Mouse (Mus musculus) kidney, embryonic 14.5 days (tissue): ENCODE results near the gene Utp20. TPM values are rescaled to one million over a fixed set of nuclear protein-coding genes. Genes with fewer than 3 reads are reported as not detected.
A peak's percentile ranks its signal among the peaks of the same experiment; 100 is the strongest.

Source experiments
- ATAC-seq: fragments of 200-750 bp; cut with Nextera tagmentation; 2 replicates; pipeline ENCODE4 v1.8.0; 2017; ENCODE audit warnings: moderate number of reproducible peaks, mild to moderate bottlenecking, moderate TSS enrichment, moderate library complexity; ENCODE audit not compliant: low FRiP score, low TSS enrichment
- H3K27ac ChIP-seq: fragments of 300-500 bp; sonication (generic); 2 replicates; pipeline ENCODE4 v1.5.1; 2014; ENCODE audit warnings: low read depth, mild to moderate bottlenecking, low read length, moderate library complexity, mixed read lengths
- H3K27me3 ChIP-seq: fragments of 300-500 bp; sonication (generic); 2 replicates; pipeline ENCODE4 v1.6.1; 2014; ENCODE audit warnings: mild to moderate bottlenecking, low read length; ENCODE audit not compliant: control insufficient read depth, insufficient read depth
- H3K36me3 ChIP-seq: fragments of 300-500 bp; sonication (generic); 2 replicates; pipeline ENCODE4 v1.6.1; 2014; ENCODE audit warnings: low read length, mixed read lengths; ENCODE audit not compliant: control insufficient read depth, insufficient read depth
- H3K4me1 ChIP-seq: fragments of 300-500 bp; sonication (generic); 2 replicates; pipeline ENCODE4 v1.6.1; 2014; ENCODE audit warnings: low read length, mixed read lengths; ENCODE audit not compliant: control insufficient read depth, insufficient read depth
- H3K4me2 ChIP-seq: fragments of 300-500 bp; sonication (generic); replicated peaks from 2 replicates; pipeline ENCODE4 v1.6.1; 2014; ENCODE audit warnings: low read depth, mild to moderate bottlenecking, low read length
- H3K4me3 ChIP-seq: fragments of 300-500 bp; sonication (generic); 2 replicates; pipeline ENCODE4 v1.5.1; 2014; ENCODE audit warnings: mild to moderate bottlenecking, low read length
- H3K9ac ChIP-seq: fragments of 300-500 bp; sonication (generic); 2 replicates; pipeline ENCODE4 v1.6.1; 2014; ENCODE audit warnings: low read depth, mild to moderate bottlenecking, low read length, moderate library complexity
- H3K9me3 ChIP-seq: fragments of 300-500 bp; sonication (generic); 2 replicates; pipeline ENCODE4 v1.6.1; 2016; ENCODE audit warnings: low read length; ENCODE audit not compliant: control insufficient read depth
- WGBS: fragments of 180-500 bp; shearing (Covaris S2); extraction: QIAGEN DNeasy Blood & Tissue Kit; methylation state at CpG from one replicate; pipeline ENCODE4 v1.1.7; 2014; 5-methylcytosine and 5-hydroxymethylcytosine counted together
- polyA plus RNA-seq: library from polyadenylated mRNA; unstranded; fragments of >200 nt; fragmentation: Nextera tagmentation; extraction: Ambion mirVana; gene quantifications from 2 replicates; pipeline ENCODE4 v1.2.1, GENCODE M21; 2014

The Utp20 gene
- polyA plus RNA-seq, 1 experiment from 2014 or later, result 29.9 TPM

DNA sequence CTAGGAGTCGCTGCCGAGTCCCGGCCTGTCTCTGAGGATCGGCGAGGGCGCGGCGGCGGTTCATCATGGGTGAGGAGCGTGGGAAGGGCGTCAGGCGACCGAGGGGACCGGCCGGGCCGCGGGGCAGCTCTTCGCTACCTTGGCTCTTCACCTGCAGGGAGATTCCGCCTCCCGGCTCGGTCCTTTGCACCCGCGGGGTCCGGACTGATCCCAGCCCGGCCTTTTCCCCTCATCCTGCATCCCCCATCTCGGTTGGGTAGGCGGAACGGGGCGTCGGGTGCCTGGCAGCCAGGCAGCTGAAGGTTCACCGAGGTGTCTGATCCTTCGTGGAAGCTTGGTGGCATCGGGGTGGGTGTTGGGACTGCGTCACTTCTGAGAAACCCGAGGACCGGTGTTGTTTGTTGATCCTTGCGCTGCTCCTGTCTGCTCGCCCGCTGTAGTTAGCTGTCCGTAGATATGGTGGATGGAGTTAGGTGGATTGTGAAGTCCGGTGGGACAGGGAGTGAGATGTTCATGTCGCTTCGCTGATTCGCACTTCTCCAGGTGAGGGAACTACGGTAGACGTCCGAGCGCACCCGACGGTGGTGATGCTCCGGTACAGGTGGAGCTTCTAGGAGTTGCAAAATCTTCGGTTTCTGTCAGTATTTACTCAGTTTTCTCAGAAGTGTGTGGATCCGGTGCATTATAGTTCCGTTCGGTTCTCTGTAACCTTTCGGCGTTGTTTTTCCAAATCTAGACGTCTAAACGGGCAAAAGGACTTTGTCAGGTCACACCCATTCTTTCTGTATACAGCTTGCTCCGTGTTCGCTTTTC lies 94.9 kb downstream of the Utp20 start:
- H3K9me3 ChIP-seq, result no peaks in the 10 kb centered on the region
- H3K36me3 ChIP-seq, result peaks cover 6% of the 10 kb centered on the region; the same call in 1 of the 2 replicates
- H3K27ac ChIP-seq, result peak overlapping the region; percentile 80; the same call in 1 of the 2 replicates
- ATAC-seq, result peak; percentile 33
- no peaks in the 10 kb centered on the region for H3K27me3 ChIP-seq
- H3K9ac ChIP-seq, result peak overlapping the region; percentile 96
- no peaks in the 10 kb centered on the region for H3K4me1 ChIP-seq
- H3K4me3 ChIP-seq, result peak overlapping the region; percentile 97
- H3K4me2 ChIP-seq, result peak overlapping the region; percentile 91
- 3% methylated on average over 58 of the region's 61 CpGs for WGBS

- Histone ChIP-seq H3K4me2 (peak within 1 kb of the TSS; percentile 91), H3K27me3 (no peaks in the 10 kb centered on the region), H3K27ac (peak within 1 kb of the TSS; percentile 80), H3K4me3 (peak within 1 kb of the TSS; percentile 97), H3K4me1 (no peaks in the 10 kb centered on the region), H3K9me3 (no peaks in the 10 kb centered on the region), H3K9ac (peak within 1 kb of the TSS; percentile 96), H3K36me3 (no peaks in the 10 kb centered on the region; the same call in 1 of the 2 replicates)
- WGBS, result under 1% methylated on average over 65 of the region's 65 CpGs
- peak; percentile 95 for ATAC-seq
These were observed 95.8 kb downstream of the Utp20 start, which contains the start of gene Arl1 for GRCm38 (mm10) chr10:88730571-88731495. Arl1 (plus strand) TSS chr10:88730858.

- Histone ChIP-seq H3K36me3 (no peaks in the 10 kb centered on the region), H3K4me3 (no peak overlapping the region), H3K9ac (no peak overlapping the region), H3K4me1 (no peaks in the 10 kb centered on the region), H3K27ac (no peak overlapping the region), H3K9me3 (no peaks in the 10 kb centered on the region), H3K4me2 (no peak overlapping the region), H3K27me3 (no peaks in the 10 kb centered on the region)
- no peak for ATAC-seq
- WGBS, result 75% methylated on average over 8 of the region's 8 CpGs
These were observed 98.4 kb downstream of the Utp20 start for GRCm38 (mm10) chr10:88728166-88728565.

- no peaks in the 10 kb centered on the region for H3K9me3 ChIP-seq
- no peak for ATAC-seq
- H3K27ac ChIP-seq, result no peak overlapping the region
- H3K4me2 ChIP-seq, result no peak overlapping the region
- no peaks in the 10 kb centered on the region for H3K4me1 ChIP-seq
- no peaks in the 10 kb centered on the region for H3K27me3 ChIP-seq
- H3K4me3 ChIP-seq, result no peak overlapping the region
- WGBS, result 40% methylated on average over 1 of the region's 1 CpGs
- H3K9ac ChIP-seq, result no peak overlapping the region
- H3K36me3 ChIP-seq, result no peaks in the 10 kb centered on the region
These were observed 99.5 kb downstream of the Utp20 start for GRCm38 (mm10) chr10:88727128-88727527.

- no peak for ATAC-seq
- no peaks in the 10 kb centered on the region for H3K9me3 ChIP-seq
These were observed 101.3 kb downstream of the Utp20 start for GRCm38 (mm10) chr10:88725343-88725742.

GRCm38 (mm10) chr10:88719618-88720017 lies 107.0 kb downstream of the Utp20 start:
- Histone ChIP-seq H3K27me3 (no peaks in the 10 kb centered on the region), H3K4me2 (no peak overlapping the region), H3K36me3 (no peaks in the 10 kb centered on the region), H3K9ac (no peak overlapping the region), H3K4me3 (no peak overlapping the region), H3K9me3 (no peaks in the 10 kb centered on the region), H3K4me1 (no peaks in the 10 kb centered on the region), H3K27ac (no peak overlapping the region)
- 82% methylated on average over 1 of the region's 1 CpGs for WGBS
- ATAC-seq, result no peak

More at GRCm38 (mm10) chr10:88725343-88725742, 101.3 kb downstream of the Utp20 start:
- H3K4me1 ChIP-seq, result no peaks in the 10 kb centered on the region
- WGBS, result 51% methylated on average over 2 of the region's 2 CpGs
- H3K27ac ChIP-seq, result no peak overlapping the region
- no peak overlapping the region for H3K9ac ChIP-seq
- no peaks in the 10 kb centered on the region for H3K27me3 ChIP-seq
- no peak overlapping the region for H3K4me3 ChIP-seq
- no peaks in the 10 kb centered on the region for H3K36me3 ChIP-seq
- no peak overlapping the region for H3K4me2 ChIP-seq

DNA sequence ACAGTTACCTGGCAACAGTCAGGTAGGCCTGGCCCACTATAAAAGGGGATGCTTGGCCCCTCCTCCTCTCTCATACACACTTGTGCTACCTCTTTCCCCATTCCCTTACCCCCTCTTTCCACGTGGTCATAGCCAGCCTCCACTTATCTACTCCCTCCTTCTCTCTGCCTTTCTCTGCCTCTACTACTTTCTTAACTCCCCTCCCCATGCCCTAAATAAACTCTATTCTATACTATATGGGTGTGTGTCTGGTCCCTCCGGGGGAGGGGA lies 108.9 kb downstream of the Utp20 start:
- Histone ChIP-seq H3K9ac (no peak overlapping the region), H3K9me3 (no peaks in the 10 kb centered on the region), H3K27me3 (no peaks in the 10 kb centered on the region), H3K4me2 (no peak overlapping the region), H3K4me1 (no peaks in the 10 kb centered on the region), H3K4me3 (no peak overlapping the region), H3K27ac (no peak overlapping the region), H3K36me3 (no peaks in the 10 kb centered on the region)
- WGBS, result 43% methylated on average over 2 of the region's 2 CpGs
- no peak for ATAC-seq

GRCm38 (mm10) chr10:88716986-88717755 lies 109.4 kb downstream of the Utp20 start:
- ATAC-seq, result no peak
- no peak overlapping the region for H3K4me2 ChIP-seq

More at GRCm38 (mm10) chr10:88716986-88717755, 109.4 kb downstream of the Utp20 start:
- no peaks in the 10 kb centered on the region for H3K4me1 ChIP-seq
- no peaks in the 10 kb centered on the region for H3K36me3 ChIP-seq
- 61% methylated on average over 13 of the region's 13 CpGs for WGBS
- no peaks in the 10 kb centered on the region for H3K27me3 ChIP-seq
- H3K9me3 ChIP-seq, result no peaks in the 10 kb centered on the region
- H3K4me3 ChIP-seq, result no peak overlapping the region
- H3K27ac ChIP-seq, result no peak overlapping the region
- no peak overlapping the region for H3K9ac ChIP-seq
